Mouse (Mus musculus): ENCODE data around the gene C1qa. TPM values are rescaled to one million over a fixed set of nuclear protein-coding genes. Genes with fewer than 3 reads are reported as not detected.

Gene C1qa
- total RNA-seq, 2 experiments from 2014 or later, result 44.5 to 48.3 TPM

DNA sequence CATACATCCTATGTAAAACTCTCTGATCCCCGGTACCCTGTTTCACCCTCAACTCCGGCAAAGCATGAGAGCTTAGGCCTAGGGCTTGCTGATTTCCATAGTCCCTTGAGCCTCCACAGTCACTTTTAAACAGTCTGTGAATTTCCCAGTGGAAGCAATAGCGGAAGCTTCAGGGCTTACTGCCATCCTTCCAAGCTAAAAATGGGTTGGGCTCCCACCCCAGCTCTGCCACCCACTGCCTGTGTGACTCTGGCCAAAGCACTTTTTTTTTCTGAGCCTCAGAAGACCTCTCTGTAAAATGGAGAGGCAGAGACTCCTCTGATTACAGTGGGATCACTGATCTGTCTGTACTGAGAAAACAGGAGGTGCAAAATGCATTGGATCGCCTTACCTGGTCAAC is 50.0 kb downstream of the C1qa start:
- Histone ChIP-seq H3K4me3 (no peak overlapping the region), H3K27ac (peak overlapping the region; percentile 40; the same call in 1 of the 2 replicates)
- DNase-seq (ENCODE audit: extremely low spot score in 1 of 2, low spot score in 2 of 2), result peak in 1 of 2 experiments; percentile 29
- TF ChIP-seq CTCF (IDR thresholded peaks at IDR 0.05), result no peak
- intact Hi-C loops (cut with DNase I), result no loop called here

DNA sequence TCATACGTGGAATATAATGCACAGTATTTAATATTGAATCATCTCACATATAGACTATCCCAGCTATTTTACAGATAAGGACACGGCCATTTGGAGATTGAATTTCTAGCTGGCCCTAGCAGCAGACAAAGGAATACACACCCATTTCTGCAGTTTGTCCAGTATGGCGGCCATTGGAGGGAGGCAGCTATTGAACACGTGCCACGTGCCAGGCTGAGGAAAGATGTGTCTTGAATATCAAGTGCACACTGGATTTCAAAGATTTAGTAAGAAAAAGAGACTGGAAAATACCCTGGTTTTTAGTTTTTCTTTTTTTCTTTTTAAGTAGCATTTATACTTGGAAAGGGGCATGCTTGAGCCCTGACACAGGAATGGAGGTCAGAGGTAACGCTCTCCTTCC is 51.4 kb downstream of the C1qa start:
- Histone ChIP-seq H3K27ac (no peak overlapping the region), H3K4me3 (no peak overlapping the region)
- intact Hi-C loops (cut with DNase I), result no loop called here
- no peak for DNase-seq (ENCODE audit: extremely low spot score in 1 of 2, low spot score in 2 of 2)
- TF ChIP-seq CTCF (IDR thresholded peaks at IDR 0.05), result no peak

Other genes with a start within 250 kb of the C1qa start
- 10 to 100 TPM; 17.0 to 18.3 TPM for gene Ephb2, start 62.8 kb downstream of the C1qa start, total RNA-seq (2021)
- 10 to 100 TPM; 57.5 to 60.3 TPM for gene C1qb, start 12.6 kb downstream of the C1qa start, total RNA-seq (2021)
- 10 to 100 TPM; 41.2 to 45.1 TPM for gene C1qc, start 5.7 kb downstream of the C1qa start, total RNA-seq (2021)
- 1 to 10 TPM; 3.5 to 4.6 TPM for gene Epha8, start 58.0 kb upstream of the C1qa start, total RNA-seq (2021)
- gene Zbtb40, start 150.0 kb upstream of the C1qa start, total RNA-seq (2021), result 10 to 100 TPM; 13.7 to 15.7 TPM

Data from left cerebral cortex, adult 2 months (tissue).